Mouse (Mus musculus): ENCODE measurements around the gene Wfs1.

Wfs1 gene

GRCm38 (mm10) chr5:36933383-36933782, 55.6 kb downstream of the Wfs1 start:
- DNase-seq (ENCODE audit: low read depth, low spot score), result no peak

- no peak for DNase-seq (ENCODE audit: low read depth, low spot score)
Measured at GRCm38 (mm10) chr5:36929376-36929775, 59.6 kb downstream of the Wfs1 start.

- DNase-seq (ENCODE audit: low read depth, low spot score), result no peak
Measured at GRCm38 (mm10) chr5:36928701-36929100, 60.3 kb downstream of the Wfs1 start.

- DNase-seq (ENCODE audit: low read depth, low spot score), result peak; percentile 76
Measured at GRCm38 (mm10) chr5:36923826-36924700, 64.9 kb downstream of the Wfs1 start.

GRCm38 (mm10) chr5:36922811-36923210, 66.2 kb downstream of the Wfs1 start:
- no peak for DNase-seq (ENCODE audit: low read depth, low spot score)

- DNase-seq (ENCODE audit: low read depth, low spot score), result no peak
Measured at GRCm38 (mm10) chr5:36921871-36922270, 67.1 kb downstream of the Wfs1 start.

DNA sequence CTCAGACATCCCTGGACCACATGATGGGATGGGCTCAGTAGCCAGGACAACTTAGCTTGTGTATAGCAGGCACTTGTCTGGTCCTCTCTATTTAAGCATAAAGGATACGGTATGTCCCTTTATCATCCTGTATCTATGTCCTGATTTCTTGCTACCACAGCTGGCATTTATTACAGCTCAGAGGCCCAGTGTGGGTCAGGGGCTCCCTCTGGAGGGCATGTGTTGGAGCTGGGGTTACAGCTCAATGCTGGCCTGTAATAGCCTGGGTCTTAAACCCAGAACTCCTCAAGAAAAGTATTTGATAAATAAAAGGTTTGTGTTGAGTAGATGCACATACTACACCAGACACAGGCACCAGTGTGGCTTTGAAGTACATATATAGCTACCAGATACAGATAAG, 68.9 kb downstream of the Wfs1 start:
- DNase-seq (ENCODE audit: low read depth, low spot score), result no peak

- DNase-seq (ENCODE audit: low read depth, low spot score), result no peak
Measured at GRCm38 (mm10) chr5:36918016-36918415, 71.0 kb downstream of the Wfs1 start.

DNA sequence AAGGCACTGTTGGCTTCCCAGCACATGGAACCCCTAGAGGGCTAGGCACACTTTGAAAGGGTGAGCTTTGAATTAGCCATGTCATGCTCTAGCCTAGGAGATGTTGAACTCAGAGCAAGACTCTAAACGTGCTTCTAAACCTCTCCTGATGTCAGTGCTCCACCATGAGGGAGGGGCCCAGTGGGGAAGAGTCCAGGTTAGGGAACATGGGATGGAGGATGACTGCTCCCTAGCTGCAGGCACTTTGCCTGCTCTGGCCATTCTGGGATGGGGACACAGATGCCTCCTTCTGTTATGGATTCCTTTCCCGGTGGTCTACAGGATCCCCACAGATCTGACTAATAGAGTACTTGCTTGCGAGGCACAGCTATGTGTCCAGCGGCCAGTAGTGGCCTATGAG, 71.8 kb downstream of the Wfs1 start:
- DNase-seq (ENCODE audit: low read depth, low spot score), result no peak

GRCm38 (mm10) chr5:36916581-36916980, 72.4 kb downstream of the Wfs1 start:
- DNase-seq (ENCODE audit: low read depth, low spot score), result no peak

Data from telencephalon, adult 2 months (tissue).